Comparison of ENCODE assay signal across 8 mouse cellular contexts in the genomic region with DNA sequence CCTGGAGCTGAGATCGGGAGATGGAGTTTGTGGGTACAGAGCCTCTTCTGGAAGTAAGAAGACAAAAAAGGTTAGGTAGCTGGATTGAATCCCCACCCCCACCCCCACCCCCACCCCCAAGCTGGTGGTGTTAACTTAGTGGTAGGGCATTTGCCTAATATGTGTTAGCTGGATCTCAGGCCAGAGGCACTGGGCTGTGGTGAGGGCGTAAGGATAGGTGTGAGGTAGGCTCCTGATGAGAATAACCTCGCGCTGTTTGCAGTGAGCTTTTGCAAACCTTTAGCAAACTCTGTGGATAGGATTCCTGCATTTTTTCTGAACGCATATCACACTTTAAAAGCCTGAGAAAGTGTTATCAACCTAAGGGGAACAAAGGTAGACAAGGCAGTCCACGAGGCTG.
DNase-seq lines count a peak whose midpoint lies in the region; ATAC-seq lines count a peak whose summit lies in the region.

No protein-coding gene starts in this region.

- H3K36me3 ChIP-seq in heart, embryonic 16.5 days (ENCODE audit: control insufficient read depth, insufficient read depth) = no peaks in the 10 kb centered on the region
- no peaks in the 10 kb centered on the region for H3K36me3 ChIP-seq in embryonic facial prominence, embryonic 11.5 days (replicated peaks; ENCODE audit: control insufficient read depth, insufficient read depth, low read depth, low read length)
- no peaks in the 10 kb centered on the region for H3K36me3 ChIP-seq in hindbrain, embryonic 15.5 days
- no peaks in the 10 kb centered on the region for H3K36me3 ChIP-seq in midbrain, embryonic 12.5 days

- H3K4me1 ChIP-seq in heart, embryonic 16.5 days (ENCODE audit: control insufficient read depth, insufficient read depth, low read length) = peaks cover 38% of the 10 kb centered on the region
- H3K4me1 ChIP-seq in embryonic facial prominence, embryonic 11.5 days (ENCODE audit: control insufficient read depth, insufficient read depth, low read length) = no peaks in the 10 kb centered on the region
- peaks cover 15% of the 10 kb centered on the region for H3K4me1 ChIP-seq in hindbrain, embryonic 15.5 days (replicated peaks)
- H3K4me1 ChIP-seq in midbrain, embryonic 12.5 days = peaks cover 16% of the 10 kb centered on the region

- peak overlapping the region; percentile 70 for H3K4me2 ChIP-seq in heart, embryonic 16.5 days (ENCODE audit: low read depth, low read length)
- peak overlapping the region; percentile 31 for H3K4me2 ChIP-seq in embryonic facial prominence, embryonic 11.5 days (ENCODE audit: low read depth, low read length)
- peak overlapping the region; percentile 55 for H3K4me2 ChIP-seq in hindbrain, embryonic 15.5 days
- H3K4me2 ChIP-seq in midbrain, embryonic 12.5 days (replicated peaks) = peak overlapping the region; percentile 46

- peak overlapping the region; percentile 66 for H3K9ac ChIP-seq in heart, embryonic 16.5 days (ENCODE audit: low read length)
- H3K9ac ChIP-seq in embryonic facial prominence, embryonic 11.5 days (replicated peaks; ENCODE audit: low read length) = no peak overlapping the region
- no peak overlapping the region for H3K9ac ChIP-seq in hindbrain, embryonic 15.5 days
- no peak overlapping the region for H3K9ac ChIP-seq in midbrain, embryonic 12.5 days (replicated peaks)

- H3K4me3 ChIP-seq in heart, embryonic 16.5 days (ENCODE audit: low read length) = peak overlapping the region; percentile 42
- H3K4me3 ChIP-seq in embryonic facial prominence, embryonic 11.5 days (ENCODE audit: low read depth, low read length) = no peak overlapping the region
- peak overlapping the region; percentile 25; the same call in 1 of the 2 replicates for H3K4me3 ChIP-seq in hindbrain, embryonic 15.5 days
- no peak overlapping the region for H3K4me3 ChIP-seq in midbrain, embryonic 12.5 days

- DNase-seq in heart, postnatal 14 days = no peak
- DNase-seq in embryonic facial prominence, embryonic 11.5 days (ENCODE audit: low spot score) = no peak
- DNase-seq in retina, embryonic 14.5 days (ENCODE audit: low spot score) = no peak
- no peak for DNase-seq in testis, postnatal 14 days (ENCODE audit: low spot score)

- no peaks in the 10 kb centered on the region for H3K9me3 ChIP-seq in heart, embryonic 16.5 days (replicated peaks; ENCODE audit: control insufficient read depth, low read length)
- H3K9me3 ChIP-seq in embryonic facial prominence, embryonic 11.5 days (replicated peaks; ENCODE audit: control insufficient read depth, low read length) = no peaks in the 10 kb centered on the region
- no peaks in the 10 kb centered on the region for H3K9me3 ChIP-seq in hindbrain, embryonic 15.5 days
- H3K9me3 ChIP-seq in midbrain, embryonic 12.5 days = no peaks in the 10 kb centered on the region

- WGBS in heart, embryonic 16.5 days = 34% methylated on average over 6 of the region's 6 CpGs
- WGBS in embryonic facial prominence, embryonic 11.5 days = 24% methylated on average over 6 of the region's 6 CpGs
- WGBS in hindbrain, embryonic 15.5 days = 29% methylated on average over 6 of the region's 6 CpGs
- WGBS in midbrain, embryonic 12.5 days = 30% methylated on average over 6 of the region's 6 CpGs

- intact Hi-C loops in heart, postnatal 14 days (cut with DNase I) = loop anchor here (5.0 kb wide), 1 partner anchor 35 kb away; no protein-coding TSS in a partner anchor

- peak overlapping the region; percentile 72 for H3K27ac ChIP-seq in heart, embryonic 16.5 days (ENCODE audit: low read length)
- no peak overlapping the region for H3K27ac ChIP-seq in embryonic facial prominence, embryonic 11.5 days (replicated peaks; ENCODE audit: low read depth, low read length)
- no peak overlapping the region for H3K27ac ChIP-seq in hindbrain, embryonic 15.5 days (replicated peaks)
- H3K27ac ChIP-seq in midbrain, embryonic 12.5 days (replicated peaks) = no peak overlapping the region

- ATAC-seq in heart, embryonic 16.5 days (replicated peaks; ENCODE audit: extremely low read depth, insufficient read depth, low FRiP score) = no peak
- ATAC-seq in embryonic facial prominence, embryonic 11.5 days (replicated peaks; ENCODE audit: insufficient number of reproducible peaks, low FRiP score, low TSS enrichment, low read depth) = no peak
- no peak for ATAC-seq in hindbrain, embryonic 15.5 days (ENCODE audit: low FRiP score, low read depth)
- ATAC-seq in midbrain, embryonic 12.5 days (ENCODE audit: low FRiP score, low read depth) = no peak
- no peak for ATAC-seq in erythroid progenitor cell, adult 5-6 weeks (replicated peaks; ENCODE audit: low FRiP score, poor library complexity, severe bottlenecking)

- no peaks in the 10 kb centered on the region for H3K27me3 ChIP-seq in heart, embryonic 16.5 days (ENCODE audit: control insufficient read depth, insufficient read depth, low read length)
- H3K27me3 ChIP-seq in embryonic facial prominence, embryonic 11.5 days (ENCODE audit: control insufficient read depth, insufficient read depth, low read length) = no peaks in the 10 kb centered on the region
- H3K27me3 ChIP-seq in hindbrain, embryonic 15.5 days = peaks cover 3% of the 10 kb centered on the region; the same call in 1 of the 2 replicates
- peaks cover 57% of the 10 kb centered on the region for H3K27me3 ChIP-seq in midbrain, embryonic 12.5 days

Comparison
In these comparisons a context has a peak if more than half of its experiments do, and no peak if none do; other contexts are left out.
1. H3K4me3 ChIP-seq: peak in heart, embryonic 16.5 days (single experiment) and hindbrain, embryonic 15.5 days (single experiment); none in embryonic facial prominence, embryonic 11.5 days (single experiment) and midbrain, embryonic 12.5 days (single experiment).
2. Peak in every context shown above with its lines, with median percentiles within 50 percentile points of each other: H3K4me2 ChIP-seq.